Mouse (Mus musculus): ENCODE data around the gene Esrrg.

DNA sequence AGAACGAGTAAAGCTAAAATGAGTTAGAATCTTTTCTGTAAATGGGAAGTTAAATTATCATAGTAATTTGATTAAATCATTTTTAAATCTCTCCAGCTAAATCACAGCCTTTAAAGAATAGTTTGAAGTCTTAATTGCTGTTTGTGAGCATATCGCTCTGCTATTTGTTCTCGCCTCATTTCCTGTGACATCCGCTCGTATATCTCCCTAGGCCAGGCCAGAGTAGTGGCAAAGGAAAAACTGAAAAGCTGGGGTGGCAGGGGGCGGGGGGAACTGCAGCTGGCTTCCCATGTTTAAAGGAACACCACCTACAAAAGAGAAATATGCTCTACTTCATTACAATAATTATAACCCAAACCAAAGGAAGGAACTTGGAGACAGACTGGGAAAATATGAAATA lies 598.8 kb downstream of the Esrrg start:
- no peak for TF ChIP-seq GATA1 (IDR thresholded peaks at IDR 0.05; ENCODE audit: borderline replicate concordance, low read length)
- TF ChIP-seq FLI1 (IDR thresholded peaks at IDR 0.05; ENCODE audit: low read length), result no peak

All from megakaryocyte, embryonic 14.5 days (primary cell).